Mouse (Mus musculus) CH12F3 (cell line): ENCODE data around the gene Foxn3.

ENCODE experiments used
- in situ Hi-C: fragments of 300-500 bp; cut with MboI; formaldehyde crosslinking; loops from 2 replicates; pipeline ENCODE4 v1.14.3; 2020; ENCODE audit warnings: low sequenced_read_pairs

Gene Foxn3

GRCm38 (mm10) chr12:99391942-99392880 lies 171.2 kb downstream of the Foxn3 start:
- in situ Hi-C loops, result no loop called here

GRCm38 (mm10) chr12:99390429-99390828 lies 173.0 kb downstream of the Foxn3 start:
- in situ Hi-C loops, result no loop called here

- in situ Hi-C loops, result no loop called here
Measured at GRCm38 (mm10) chr12:99389244-99389643, 174.1 kb downstream of the Foxn3 start.

GRCm38 (mm10) chr12:99385897-99386834 lies 177.2 kb downstream of the Foxn3 start:
- in situ Hi-C loops, result no loop called here

GRCm38 (mm10) chr12:99385073-99385472 lies 178.3 kb downstream of the Foxn3 start:
- in situ Hi-C loops, result no loop called here

- in situ Hi-C loops, result no loop called here
Measured at GRCm38 (mm10) chr12:99381317-99381716, 182.1 kb downstream of the Foxn3 start.

- in situ Hi-C loops, result no loop called here
Measured at GRCm38 (mm10) chr12:99380855-99381262, 182.5 kb downstream of the Foxn3 start.

GRCm38 (mm10) chr12:99380124-99380523 lies 183.3 kb downstream of the Foxn3 start:
- in situ Hi-C loops, result no loop called here

- in situ Hi-C loops, result no loop called here
Measured at GRCm38 (mm10) chr12:99378284-99378683, 185.1 kb downstream of the Foxn3 start.

- in situ Hi-C loops, result no loop called here
Measured at GRCm38 (mm10) chr12:99377705-99378104, 185.7 kb downstream of the Foxn3 start.

- in situ Hi-C loops, result no loop called here
Measured at GRCm38 (mm10) chr12:99377069-99377468, 186.3 kb downstream of the Foxn3 start.

GRCm38 (mm10) chr12:99375878-99376454 lies 187.4 kb downstream of the Foxn3 start:
- in situ Hi-C loops, result no loop called here

- in situ Hi-C loops, result no loop called here
Measured at GRCm38 (mm10) chr12:99375426-99375825, 188.0 kb downstream of the Foxn3 start.

GRCm38 (mm10) chr12:99374099-99374600 lies 189.2 kb downstream of the Foxn3 start:
- in situ Hi-C loops, result no loop called here

- in situ Hi-C loops, result no loop called here
Measured at GRCm38 (mm10) chr12:99373584-99373983, 189.8 kb downstream of the Foxn3 start.

GRCm38 (mm10) chr12:99371500-99371899 lies 191.9 kb downstream of the Foxn3 start:
- in situ Hi-C loops, result no loop called here

- in situ Hi-C loops, result no loop called here
Measured at GRCm38 (mm10) chr12:99368251-99368650, 195.1 kb downstream of the Foxn3 start.

GRCm38 (mm10) chr12:99365999-99366398 lies 197.4 kb downstream of the Foxn3 start:
- in situ Hi-C loops, result no loop called here

GRCm38 (mm10) chr12:99364201-99364600 lies 199.2 kb downstream of the Foxn3 start:
- in situ Hi-C loops, result no loop called here

GRCm38 (mm10) chr12:99363024-99363423 lies 200.4 kb downstream of the Foxn3 start:
- in situ Hi-C loops, result no loop called here

- in situ Hi-C loops, result no loop called here
Measured at GRCm38 (mm10) chr12:99361752-99362132, 201.6 kb downstream of the Foxn3 start.
